Mouse (Mus musculus): ENCODE results near the gene Tmem175. TPM values are rescaled to one million over a fixed set of nuclear protein-coding genes. Genes with fewer than 3 reads are reported as not detected.

Tmem175 gene
- polyA plus RNA-seq, 1 experiment from 2014 or later, result 17.7 TPM

DNA sequence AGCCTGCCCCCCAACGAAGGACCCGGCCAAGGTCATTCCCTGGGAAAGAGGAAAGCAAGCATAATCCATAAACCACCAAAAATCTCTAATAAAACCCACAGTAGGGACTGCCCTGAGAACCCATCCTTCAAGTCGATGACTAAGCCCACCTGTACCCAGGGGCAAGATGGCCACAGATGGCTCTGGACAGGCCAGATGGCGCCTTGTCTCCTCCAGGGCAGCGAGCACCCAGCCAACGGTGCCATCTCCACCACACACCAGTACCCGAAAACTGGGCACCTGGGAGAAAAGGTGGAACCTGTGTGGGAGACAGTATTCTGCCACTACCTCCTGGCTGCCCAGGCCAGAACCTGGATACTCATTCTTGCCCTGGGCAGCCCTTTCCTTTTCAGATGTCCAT lies 20.8 kb downstream of the Tmem175 start:
- WGBS, result 85% methylated on average over 7 of the region's 7 CpGs
- ATAC-seq (ENCODE audit: insufficient read depth, low FRiP score, low TSS enrichment) (no peak), DNase-seq (ENCODE audit: low spot score) (no peak)
- no peaks in the 10 kb centered on the region for H3K4me1 ChIP-seq (ENCODE audit: control insufficient read depth, insufficient read depth, low read length)
- H3K36me3 ChIP-seq (ENCODE audit: control insufficient read depth, insufficient read depth, low read length), result peaks cover 7% of the 10 kb centered on the region; the same call in 1 of the 2 replicates
- H3K4me3 ChIP-seq (ENCODE audit: low read depth, low read length), result no peak overlapping the region
- no peak overlapping the region for H3K27ac ChIP-seq (ENCODE audit: low read depth, low read length)
- no peak overlapping the region for H3K4me2 ChIP-seq (ENCODE audit: low read depth)
- no peak overlapping the region for H3K9ac ChIP-seq (ENCODE audit: low read length)
- H3K9me3 ChIP-seq (ENCODE audit: control insufficient read depth, low read length), result no peaks in the 10 kb centered on the region
- no peaks in the 10 kb centered on the region for H3K27me3 ChIP-seq (ENCODE audit: control insufficient read depth, insufficient read depth, low read length)

- no peak overlapping the region for H3K4me2 ChIP-seq (ENCODE audit: low read depth)
- no peak overlapping the region for H3K9ac ChIP-seq (ENCODE audit: low read length)
- no peaks in the 10 kb centered on the region for H3K9me3 ChIP-seq (ENCODE audit: control insufficient read depth, low read length)
- no peak overlapping the region for H3K4me3 ChIP-seq (ENCODE audit: low read depth, low read length)
- peaks cover 6% of the 10 kb centered on the region; the same call in 1 of the 2 replicates for H3K36me3 ChIP-seq (ENCODE audit: control insufficient read depth, insufficient read depth, low read length)
- DNase-seq (ENCODE audit: low spot score) (no peak), ATAC-seq (ENCODE audit: insufficient read depth, low FRiP score, low TSS enrichment) (no peak)
- 78% methylated on average over 5 of the region's 5 CpGs for WGBS
- H3K27ac ChIP-seq (ENCODE audit: low read depth, low read length), result no peak overlapping the region
- no peaks in the 10 kb centered on the region for H3K4me1 ChIP-seq (ENCODE audit: control insufficient read depth, insufficient read depth, low read length)
- H3K27me3 ChIP-seq (ENCODE audit: control insufficient read depth, insufficient read depth, low read length), result no peaks in the 10 kb centered on the region
Observed at GRCm38 (mm10) chr5:108651136-108651720, 21.7 kb downstream of the Tmem175 start.

DNA sequence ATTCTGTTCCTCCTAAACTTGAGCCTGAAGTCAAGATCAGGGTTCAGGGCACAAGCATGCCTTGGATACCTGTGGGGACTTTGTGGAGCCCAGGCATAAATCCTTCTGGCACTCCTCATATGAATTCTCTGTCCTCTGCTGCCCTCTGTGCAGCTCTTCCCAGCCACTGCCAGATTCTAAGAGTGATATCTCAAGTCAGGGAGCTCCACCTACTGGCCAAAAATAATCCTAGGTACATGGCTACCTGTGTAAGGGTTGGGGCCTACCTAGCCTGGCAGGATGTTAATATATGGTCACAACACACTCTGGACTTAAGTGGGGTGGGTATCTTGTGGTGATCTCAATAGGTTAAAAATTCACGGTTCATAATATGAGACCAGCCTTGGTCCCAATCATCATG lies 22.3 kb downstream of the Tmem175 start:
- Histone ChIP-seq H3K9ac (ENCODE audit: low read length) (no peak overlapping the region), H3K27ac (ENCODE audit: low read depth, low read length) (no peak overlapping the region), H3K36me3 (ENCODE audit: control insufficient read depth, insufficient read depth, low read length) (peaks cover 6% of the 10 kb centered on the region; the same call in 1 of the 2 replicates), H3K4me1 (ENCODE audit: control insufficient read depth, insufficient read depth, low read length) (no peaks in the 10 kb centered on the region), H3K4me3 (ENCODE audit: low read depth, low read length) (no peak overlapping the region), H3K4me2 (ENCODE audit: low read depth) (no peak overlapping the region), H3K27me3 (ENCODE audit: control insufficient read depth, insufficient read depth, low read length) (no peaks in the 10 kb centered on the region), H3K9me3 (ENCODE audit: control insufficient read depth, low read length) (no peaks in the 10 kb centered on the region)
- DNase-seq (ENCODE audit: low spot score) (peak; percentile 29), ATAC-seq (ENCODE audit: insufficient read depth, low FRiP score, low TSS enrichment) (peak; percentile 62; the same call in 1 of the 2 replicates)
- WGBS, result 57% methylated on average over 1 of the region's 1 CpGs

- Histone ChIP-seq H3K27me3 (ENCODE audit: control insufficient read depth, insufficient read depth, low read length) (no peaks in the 10 kb centered on the region), H3K36me3 (ENCODE audit: control insufficient read depth, insufficient read depth, low read length) (peaks cover 4% of the 10 kb centered on the region; the same call in 1 of the 2 replicates), H3K27ac (ENCODE audit: low read depth, low read length) (no peak overlapping the region), H3K9me3 (ENCODE audit: control insufficient read depth, low read length) (no peaks in the 10 kb centered on the region), H3K4me3 (ENCODE audit: low read depth, low read length) (no peak overlapping the region), H3K4me1 (ENCODE audit: control insufficient read depth, insufficient read depth, low read length) (no peaks in the 10 kb centered on the region), H3K4me2 (ENCODE audit: low read depth) (no peak overlapping the region), H3K9ac (ENCODE audit: low read length) (no peak overlapping the region)
- no peak for ATAC-seq (ENCODE audit: insufficient read depth, low FRiP score, low TSS enrichment)
- no peak for DNase-seq (ENCODE audit: low spot score)
- 91% methylated on average over 6 of the region's 6 CpGs for WGBS
Observed at GRCm38 (mm10) chr5:108653341-108653740, 23.8 kb downstream of the Tmem175 start.

DNA sequence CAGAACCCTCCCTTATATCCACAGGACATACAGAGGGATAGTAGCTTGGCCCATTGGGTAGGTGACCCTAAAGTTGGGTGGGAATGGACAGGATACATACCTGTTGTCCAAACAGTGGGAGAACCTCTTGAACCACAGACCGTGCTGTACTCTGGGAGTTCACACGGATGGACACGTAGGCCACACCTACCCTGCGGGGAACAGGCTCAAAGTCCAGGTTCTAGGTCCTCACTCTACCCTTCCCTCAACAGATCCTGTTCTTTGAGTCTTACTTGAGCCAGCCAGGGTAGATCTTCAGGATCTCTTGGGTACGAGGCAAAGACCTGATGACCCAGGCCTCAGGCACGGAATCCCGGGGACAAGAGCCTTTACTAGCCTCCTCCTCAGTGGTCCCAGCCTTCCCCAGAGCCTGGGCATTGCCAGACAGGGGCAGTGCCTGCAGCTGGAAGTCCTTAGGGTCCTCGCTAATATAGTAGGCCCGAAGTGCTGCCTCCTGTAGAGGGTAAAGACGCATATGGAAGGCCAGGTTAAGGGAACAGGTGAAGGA lies 24.9 kb downstream of the Tmem175 start:
- Histone ChIP-seq H3K4me3 (ENCODE audit: low read depth, low read length) (no peak overlapping the region), H3K27ac (ENCODE audit: low read depth, low read length) (no peak overlapping the region), H3K27me3 (ENCODE audit: control insufficient read depth, insufficient read depth, low read length) (no peaks in the 10 kb centered on the region), H3K4me1 (ENCODE audit: control insufficient read depth, insufficient read depth, low read length) (0 out of 2 replicates have a peak, but pooled peaks cover 3% of the 10 kb centered on the region), H3K36me3 (ENCODE audit: control insufficient read depth, insufficient read depth, low read length) (peaks cover 4% of the 10 kb centered on the region; the same call in 1 of the 2 replicates), H3K9ac (ENCODE audit: low read length) (no peak overlapping the region), H3K4me2 (ENCODE audit: low read depth) (no peak overlapping the region), H3K9me3 (ENCODE audit: control insufficient read depth, low read length) (no peaks in the 10 kb centered on the region)
- DNase-seq (ENCODE audit: low spot score) (no peak), ATAC-seq (ENCODE audit: insufficient read depth, low FRiP score, low TSS enrichment) (no peak)
- 94% methylated on average over 10 of the region's 10 CpGs for WGBS

GRCm38 (mm10) chr5:108655381-108655780 lies 25.8 kb downstream of the Tmem175 start:
- H3K4me3 ChIP-seq (ENCODE audit: low read depth, low read length), result no peak overlapping the region
- H3K36me3 ChIP-seq (ENCODE audit: control insufficient read depth, insufficient read depth, low read length), result 0 out of 2 replicates have a peak, but pooled peaks cover 4% of the 10 kb centered on the region
- 94% methylated on average over 9 of the region's 9 CpGs for WGBS
- H3K27ac ChIP-seq (ENCODE audit: low read depth, low read length), result no peak overlapping the region
- H3K27me3 ChIP-seq (ENCODE audit: control insufficient read depth, insufficient read depth, low read length), result no peaks in the 10 kb centered on the region
- no peak overlapping the region for H3K9ac ChIP-seq (ENCODE audit: low read length)
- peaks cover 7% of the 10 kb centered on the region; the same call in 1 of the 2 replicates for H3K4me1 ChIP-seq (ENCODE audit: control insufficient read depth, insufficient read depth, low read length)
- DNase-seq (ENCODE audit: low spot score), result no peak
- no peak overlapping the region for H3K4me2 ChIP-seq (ENCODE audit: low read depth)
- ATAC-seq (ENCODE audit: insufficient read depth, low FRiP score, low TSS enrichment), result no peak
- no peaks in the 10 kb centered on the region for H3K9me3 ChIP-seq (ENCODE audit: control insufficient read depth, low read length)

DNA sequence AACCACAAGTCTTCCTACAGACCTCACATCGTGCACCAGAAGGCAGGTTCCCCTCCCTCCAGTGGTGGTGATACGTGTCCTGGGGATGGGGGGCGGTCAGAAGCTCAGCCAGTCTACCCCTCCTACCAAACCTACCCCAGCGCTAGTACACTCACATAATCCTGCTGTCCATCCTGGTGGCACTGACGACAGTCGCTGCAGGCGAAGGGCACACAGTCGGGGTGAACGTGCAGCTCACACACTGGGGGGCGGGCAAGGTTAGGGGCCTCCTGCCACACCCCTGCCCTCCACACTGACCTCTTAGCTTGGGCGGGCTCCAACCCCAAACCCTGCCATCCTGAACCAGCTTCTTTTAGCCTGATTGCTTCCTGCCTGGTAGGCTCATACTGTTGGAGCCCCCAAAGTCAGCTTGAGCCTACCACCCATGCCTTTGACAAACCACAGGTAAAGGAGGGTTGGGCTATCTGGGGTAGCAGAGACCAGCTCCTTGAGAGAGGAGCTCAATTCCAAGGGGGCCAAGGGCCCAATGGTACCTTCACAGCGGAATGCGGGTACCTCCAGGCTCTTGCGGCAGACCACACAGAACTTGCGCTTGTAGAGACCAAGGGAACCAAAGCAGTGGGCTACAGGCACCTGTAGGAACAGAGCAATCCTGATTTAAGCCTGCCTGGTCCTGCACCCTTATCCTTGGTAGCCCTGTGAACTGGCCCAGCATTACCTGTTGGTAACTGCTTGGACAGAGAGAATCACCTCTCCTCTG lies 26.5 kb downstream of the Tmem175 start:
- 91% methylated on average over 15 of the region's 15 CpGs for WGBS
- Histone ChIP-seq H3K4me2 (ENCODE audit: low read depth) (no peak overlapping the region), H3K4me1 (ENCODE audit: control insufficient read depth, insufficient read depth, low read length) (peaks cover 7% of the 10 kb centered on the region; the same call in 1 of the 2 replicates), H3K36me3 (ENCODE audit: control insufficient read depth, insufficient read depth, low read length) (0 out of 2 replicates have a peak, but pooled peaks cover 4% of the 10 kb centered on the region), H3K27me3 (ENCODE audit: control insufficient read depth, insufficient read depth, low read length) (no peaks in the 10 kb centered on the region), H3K4me3 (ENCODE audit: low read depth, low read length) (no peak overlapping the region), H3K9ac (ENCODE audit: low read length) (no peak overlapping the region), H3K27ac (ENCODE audit: low read depth, low read length) (no peak overlapping the region), H3K9me3 (ENCODE audit: control insufficient read depth, low read length) (no peaks in the 10 kb centered on the region)
- ATAC-seq (ENCODE audit: insufficient read depth, low FRiP score, low TSS enrichment), result no peak
- no peak for DNase-seq (ENCODE audit: low spot score)

DNA sequence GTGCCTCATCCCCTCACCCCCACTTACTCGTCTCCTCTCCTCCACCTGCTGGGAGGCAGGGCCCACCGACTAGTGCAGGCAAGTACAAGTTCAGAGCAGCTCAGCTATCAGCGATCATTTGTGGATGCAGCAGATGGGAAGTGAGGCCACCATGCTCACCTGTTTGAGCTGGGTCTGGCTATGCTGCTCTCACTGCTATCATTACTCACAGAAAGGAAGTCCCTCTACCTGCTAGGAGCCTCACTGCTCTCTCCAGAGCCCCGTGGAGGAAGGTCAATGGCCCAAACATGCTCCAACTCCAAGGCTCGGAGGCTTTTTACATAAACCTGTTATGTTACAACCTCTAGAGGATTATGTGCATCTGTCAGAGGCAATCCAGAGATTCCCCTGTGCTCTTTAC lies 27.8 kb downstream of the Tmem175 start:
- no peak for ATAC-seq (ENCODE audit: insufficient read depth, low FRiP score, low TSS enrichment)
- no peak for DNase-seq (ENCODE audit: low spot score)
- Histone ChIP-seq H3K36me3 (ENCODE audit: control insufficient read depth, insufficient read depth, low read length) (0 out of 2 replicates have a peak, but pooled peaks cover 4% of the 10 kb centered on the region), H3K4me2 (ENCODE audit: low read depth) (no peak overlapping the region), H3K27me3 (ENCODE audit: control insufficient read depth, insufficient read depth, low read length) (no peaks in the 10 kb centered on the region), H3K9ac (ENCODE audit: low read length) (no peak overlapping the region), H3K4me1 (ENCODE audit: control insufficient read depth, insufficient read depth, low read length) (peaks cover 7% of the 10 kb centered on the region; the same call in 1 of the 2 replicates), H3K4me3 (ENCODE audit: low read depth, low read length) (no peak overlapping the region), H3K27ac (ENCODE audit: low read depth, low read length) (no peak overlapping the region), H3K9me3 (ENCODE audit: control insufficient read depth, low read length) (no peaks in the 10 kb centered on the region)
- 78% methylated on average over 5 of the region's 5 CpGs for WGBS
